Mouse (Mus musculus): ENCODE measurements at regions not wholly inside any gene's neighbourhood (a gene's known extent, or its start where the extent isn't known, plus 50 kb on each side); places are given as distances from the start of the nearest gene placed in this dataset.
A peak's percentile ranks its signal among the peaks of the same experiment; 100 is the strongest.

DNA sequence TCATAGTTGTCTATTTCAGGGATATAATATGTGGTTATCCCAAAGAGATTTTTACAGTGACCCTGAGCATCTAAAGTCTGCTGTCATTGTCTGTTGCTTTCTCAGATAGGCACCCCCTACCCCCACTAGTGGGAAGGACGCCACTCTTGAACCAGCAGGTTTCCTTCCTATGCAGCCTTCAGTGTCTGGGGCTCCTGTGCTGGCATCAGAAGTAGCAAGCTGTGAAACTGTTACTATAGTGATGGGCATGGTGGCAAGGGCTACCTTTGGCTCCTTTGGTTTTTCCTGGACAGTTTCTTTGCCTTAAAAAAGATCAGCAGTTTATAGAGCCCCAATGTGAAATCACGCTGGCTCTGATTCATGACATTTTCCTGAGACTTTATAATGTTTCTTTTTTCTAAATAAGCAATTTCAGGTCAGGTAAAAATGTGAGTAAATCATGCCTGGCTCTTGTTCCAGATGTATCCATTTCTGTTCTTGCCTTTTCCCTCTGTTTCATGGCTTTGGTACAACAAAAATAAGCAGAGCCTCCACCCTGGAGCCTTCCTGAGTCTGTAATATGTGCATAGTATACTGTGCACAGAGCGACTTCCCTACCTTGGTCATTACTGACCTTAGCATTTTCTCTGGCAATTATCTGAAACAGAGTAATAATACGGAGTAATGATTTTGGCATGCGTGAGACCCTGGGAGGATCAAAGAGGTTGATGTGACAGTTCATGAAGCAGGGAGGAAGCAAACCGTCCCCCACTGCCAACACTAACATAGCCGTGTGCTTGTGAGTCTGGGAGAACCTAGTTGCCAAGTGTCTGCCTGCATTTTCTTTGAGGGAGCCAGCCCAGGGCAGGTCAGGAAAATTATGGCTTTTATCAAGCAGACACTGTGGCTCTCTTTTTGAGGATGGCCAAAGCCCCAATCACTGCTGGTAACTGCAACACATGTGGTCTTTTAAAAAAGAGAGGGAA is 124.8 kb downstream of the Mettl11b start:
- WGBS: 42% methylated on average over 7 of the region's 7 CpGs
- H3K4me2 ChIP-seq: no peak overlapping the region
- no peaks in the 10 kb centered on the region for H3K9me3 ChIP-seq (replicated peaks)
- no peak overlapping the region for H3K4me3 ChIP-seq (replicated peaks)
- no peak for ATAC-seq (replicated peaks; ENCODE audit: low FRiP score)
- H3K27ac ChIP-seq: 0 out of 2 replicates have a peak overlapping the region, but pooled peaks have one; percentile 13
- H3K36me3 ChIP-seq: no peaks in the 10 kb centered on the region
- no peak overlapping the region for H3K9ac ChIP-seq
- H3K27me3 ChIP-seq: no peaks in the 10 kb centered on the region
- H3K4me1 ChIP-seq: 0 out of 2 replicates have a peak, but pooled peaks cover 3% of the 10 kb centered on the region

DNA sequence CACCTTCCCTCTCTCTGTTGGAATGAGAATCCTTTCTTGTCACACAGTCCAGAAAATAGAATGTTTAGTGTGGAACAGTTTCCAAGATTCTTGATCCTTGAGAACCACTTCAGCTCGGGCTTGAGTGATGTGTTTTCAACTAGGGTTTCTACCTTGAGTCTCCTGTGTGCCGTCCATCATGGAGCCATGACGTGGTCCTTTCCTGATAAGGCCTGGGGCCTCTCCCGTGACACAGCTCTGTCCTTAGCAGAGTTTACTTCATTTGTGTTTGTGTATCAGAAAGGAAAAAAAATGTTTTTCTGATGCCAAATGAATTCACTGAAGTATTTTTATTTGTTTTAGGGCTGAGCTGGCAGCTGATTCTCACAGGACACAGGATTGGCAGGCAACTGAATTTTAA is 148.6 kb downstream of the Mettl11b start:
- Histone ChIP-seq H3K9ac (no peak overlapping the region), H3K27ac (no peak overlapping the region), H3K36me3 (no peaks in the 10 kb centered on the region), H3K27me3 (no peaks in the 10 kb centered on the region), H3K4me3 (replicated peaks) (no peak overlapping the region), H3K4me2 (no peak overlapping the region), H3K4me1 (0 out of 2 replicates have a peak, but pooled peaks cover 4% of the 10 kb centered on the region), H3K9me3 (replicated peaks) (no peaks in the 10 kb centered on the region)
- 74% methylated on average over 4 of the region's 4 CpGs for WGBS
- ATAC-seq (replicated peaks; ENCODE audit: low FRiP score): no peak

DNA sequence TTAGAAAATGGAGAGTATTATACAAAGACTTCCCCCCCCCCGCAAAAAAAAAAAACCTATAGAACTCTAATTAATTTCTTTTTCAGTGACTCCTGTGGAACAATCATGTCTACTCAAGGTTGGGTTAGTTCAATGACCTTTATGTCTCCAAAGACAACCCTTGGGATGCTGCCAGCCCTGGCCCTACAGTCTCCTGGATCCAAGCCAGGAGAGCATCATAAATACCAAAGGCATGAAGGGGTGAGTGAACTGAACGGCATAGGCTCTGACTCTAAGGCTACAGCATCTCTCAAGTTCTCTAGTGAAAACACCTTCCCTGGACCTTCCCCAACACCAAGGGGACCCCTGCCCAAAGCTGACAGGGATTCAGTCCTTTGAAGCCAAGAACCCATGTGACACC is 149.4 kb downstream of the Mettl11b start:
- Histone ChIP-seq H3K4me3 (replicated peaks) (no peak overlapping the region), H3K9ac (no peak overlapping the region), H3K27me3 (no peaks in the 10 kb centered on the region), H3K9me3 (replicated peaks) (no peaks in the 10 kb centered on the region), H3K4me2 (no peak overlapping the region), H3K36me3 (no peaks in the 10 kb centered on the region), H3K27ac (no peak overlapping the region), H3K4me1 (0 out of 2 replicates have a peak, but pooled peaks cover 4% of the 10 kb centered on the region)
- ATAC-seq (replicated peaks; ENCODE audit: low FRiP score): no peak
- WGBS: 55% methylated on average over 2 of the region's 2 CpGs

DNA sequence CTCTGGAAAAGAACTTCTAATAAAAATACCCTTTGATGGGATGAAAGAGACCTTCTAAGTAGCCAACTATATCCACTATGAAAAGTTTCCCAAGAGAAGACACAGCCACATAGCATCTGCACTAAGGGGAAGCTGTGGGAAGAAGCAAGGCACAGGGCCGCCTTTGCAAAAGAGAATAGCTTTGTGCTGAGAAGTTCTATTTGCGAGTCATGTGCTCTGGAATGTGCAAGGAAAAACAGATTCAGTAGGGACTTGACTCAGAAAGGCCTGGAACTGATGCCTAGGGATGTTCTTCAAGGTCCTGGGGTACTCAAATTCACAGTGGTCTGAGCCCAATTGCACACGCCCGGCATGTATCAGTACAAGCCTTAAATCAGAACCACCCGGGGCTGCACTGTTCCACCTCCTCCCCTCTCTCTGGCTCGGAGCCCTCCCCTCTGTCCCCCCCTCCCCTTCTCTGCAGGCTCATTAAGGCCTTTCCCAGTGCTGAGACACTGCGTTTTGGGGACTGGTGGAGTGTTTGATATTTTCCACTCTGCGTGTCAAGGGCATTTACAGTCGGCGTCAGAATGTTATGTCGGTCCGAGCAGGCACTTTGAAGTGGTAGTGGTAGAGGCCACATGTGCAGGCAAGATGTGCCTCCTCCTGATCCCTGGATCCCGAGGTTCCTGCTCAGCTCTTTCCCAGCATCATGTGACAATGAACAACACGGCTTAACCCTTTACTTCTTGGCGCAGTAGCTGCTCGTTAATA is 150.4 kb downstream of the Mettl11b start:
- no peak overlapping the region for H3K27ac ChIP-seq
- H3K4me1 ChIP-seq: 0 out of 2 replicates have a peak, but pooled peaks cover 4% of the 10 kb centered on the region
- H3K9ac ChIP-seq: no peak overlapping the region
- WGBS: 49% methylated on average over 16 of the region's 16 CpGs
- peak overlapping the region; percentile 34 for H3K4me2 ChIP-seq
- H3K36me3 ChIP-seq: no peaks in the 10 kb centered on the region
- ATAC-seq (replicated peaks; ENCODE audit: low FRiP score): peak; percentile 71; the same call in 1 of the 2 replicates
- no peaks in the 10 kb centered on the region for H3K9me3 ChIP-seq (replicated peaks)
- H3K4me3 ChIP-seq (replicated peaks): no peak overlapping the region
- no peaks in the 10 kb centered on the region for H3K27me3 ChIP-seq

DNA sequence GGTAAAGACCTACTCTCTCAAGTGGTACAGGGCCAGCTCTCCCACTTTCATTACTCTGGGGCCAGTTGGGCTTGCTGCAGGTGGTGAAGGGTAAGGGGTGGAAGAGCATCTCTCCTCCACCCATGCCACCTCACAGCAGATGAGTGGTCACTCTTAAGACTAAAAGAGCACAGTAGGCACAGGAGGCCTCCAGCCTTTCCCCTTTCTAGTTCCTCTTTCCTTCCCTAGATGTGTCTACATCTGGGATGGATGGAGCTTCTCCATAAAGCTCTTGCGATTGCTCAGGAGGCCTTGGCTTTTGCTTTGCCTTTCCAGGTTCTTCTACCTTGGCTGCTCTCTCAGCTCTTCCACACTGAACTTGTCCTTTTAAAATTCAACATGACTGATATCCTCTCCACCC is 151.5 kb downstream of the Mettl11b start:
- H3K9ac ChIP-seq: no peak overlapping the region
- no peak overlapping the region for H3K4me3 ChIP-seq (replicated peaks)
- 88% methylated on average over 1 of the region's 1 CpGs for WGBS
- H3K4me2 ChIP-seq: no peak overlapping the region
- H3K27me3 ChIP-seq: no peaks in the 10 kb centered on the region
- H3K4me1 ChIP-seq: 0 out of 2 replicates have a peak, but pooled peaks cover 4% of the 10 kb centered on the region
- H3K9me3 ChIP-seq (replicated peaks): no peaks in the 10 kb centered on the region
- no peaks in the 10 kb centered on the region for H3K36me3 ChIP-seq
- H3K27ac ChIP-seq: no peak overlapping the region
- ATAC-seq (replicated peaks; ENCODE audit: low FRiP score): no peak

DNA sequence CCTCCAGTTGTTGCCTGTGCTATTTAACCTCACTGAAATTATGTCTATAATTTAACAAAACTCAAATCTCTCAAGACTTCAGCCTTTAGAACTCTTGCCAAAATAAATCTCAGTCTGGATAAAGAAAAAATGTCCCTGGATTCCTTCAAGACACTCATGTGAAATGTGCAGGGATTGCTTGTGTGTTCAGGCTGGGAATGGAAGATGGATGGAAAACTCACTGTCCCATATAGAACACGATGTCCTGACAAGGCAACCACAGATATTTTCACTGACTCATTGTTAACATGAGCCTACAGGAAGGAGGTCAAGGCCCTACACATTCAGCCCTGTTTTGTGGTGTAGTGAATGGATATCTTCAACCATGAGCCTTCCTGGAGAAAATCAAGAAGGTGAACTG is 160.3 kb upstream of the Gorab start:
- H3K9ac ChIP-seq: no peak overlapping the region
- H3K4me3 ChIP-seq (replicated peaks): no peak overlapping the region
- no peaks in the 10 kb centered on the region for H3K9me3 ChIP-seq (replicated peaks)
- no peaks in the 10 kb centered on the region for H3K4me1 ChIP-seq
- H3K36me3 ChIP-seq: no peaks in the 10 kb centered on the region
- no peak overlapping the region for H3K4me2 ChIP-seq
- 44% methylated on average over 1 of the region's 1 CpGs for WGBS
- no peak overlapping the region for H3K27ac ChIP-seq
- no peaks in the 10 kb centered on the region for H3K27me3 ChIP-seq
- ATAC-seq (replicated peaks; ENCODE audit: low FRiP score): no peak

DNA sequence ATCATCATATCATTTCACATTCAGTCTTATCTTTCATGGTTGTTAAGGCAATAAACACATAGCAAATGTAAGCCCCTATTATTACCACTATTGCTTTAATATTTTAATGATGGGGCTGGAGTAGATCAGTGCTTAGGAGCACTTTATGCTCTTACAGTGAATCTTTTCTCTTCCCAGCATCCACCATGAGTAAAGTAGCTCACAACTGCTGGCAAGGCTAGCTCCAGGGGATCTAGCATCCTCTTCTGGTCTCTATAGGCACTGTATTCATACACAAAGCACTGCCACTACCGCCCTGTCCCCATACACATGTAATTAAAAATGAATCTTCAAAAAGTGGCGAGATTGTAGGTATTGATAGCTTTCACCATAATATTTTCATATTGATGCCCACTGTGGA is 159.6 kb upstream of the Gorab start:
- Histone ChIP-seq H3K4me3 (replicated peaks) (no peak overlapping the region), H3K4me2 (no peak overlapping the region), H3K9ac (no peak overlapping the region), H3K27me3 (no peaks in the 10 kb centered on the region), H3K27ac (no peak overlapping the region), H3K9me3 (replicated peaks) (no peaks in the 10 kb centered on the region), H3K4me1 (no peaks in the 10 kb centered on the region), H3K36me3 (no peaks in the 10 kb centered on the region)
- ATAC-seq (replicated peaks; ENCODE audit: low FRiP score): no peak
- 90% methylated on average over 2 of the region's 2 CpGs for WGBS

DNA sequence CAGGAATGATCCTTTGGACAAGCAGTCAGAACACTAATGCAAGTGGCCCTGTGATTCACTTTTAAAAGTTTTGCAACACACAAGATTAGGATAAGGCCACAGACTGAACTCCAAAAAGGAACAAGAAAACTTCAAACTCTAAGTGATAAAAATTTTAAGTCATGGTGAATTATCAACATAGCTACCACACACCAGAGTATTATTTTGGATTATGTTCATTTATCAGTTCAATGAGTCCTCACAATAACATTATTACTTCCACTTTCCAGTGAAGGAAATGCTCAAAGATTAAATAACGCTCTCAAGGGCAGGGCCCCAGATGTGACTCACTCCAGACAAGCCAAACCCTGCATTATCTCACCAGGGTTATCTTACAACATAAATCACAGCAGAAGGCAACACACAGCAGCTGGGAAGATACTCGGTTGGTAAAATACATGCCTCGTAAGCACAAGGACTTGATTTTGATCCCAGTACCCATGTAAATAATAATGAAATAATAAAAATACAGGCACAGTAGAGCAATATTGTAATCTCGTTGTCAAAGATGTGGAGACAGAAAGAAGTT is 158.8 kb upstream of the Gorab start:
- Histone ChIP-seq H3K27ac (no peak overlapping the region), H3K4me3 (replicated peaks) (no peak overlapping the region), H3K4me2 (no peak overlapping the region), H3K4me1 (no peaks in the 10 kb centered on the region), H3K27me3 (no peaks in the 10 kb centered on the region), H3K9me3 (replicated peaks) (no peaks in the 10 kb centered on the region), H3K9ac (no peak overlapping the region), H3K36me3 (no peaks in the 10 kb centered on the region)
- WGBS: 32% methylated on average over 4 of the region's 4 CpGs
- no peak for ATAC-seq (replicated peaks; ENCODE audit: low FRiP score)

DNA sequence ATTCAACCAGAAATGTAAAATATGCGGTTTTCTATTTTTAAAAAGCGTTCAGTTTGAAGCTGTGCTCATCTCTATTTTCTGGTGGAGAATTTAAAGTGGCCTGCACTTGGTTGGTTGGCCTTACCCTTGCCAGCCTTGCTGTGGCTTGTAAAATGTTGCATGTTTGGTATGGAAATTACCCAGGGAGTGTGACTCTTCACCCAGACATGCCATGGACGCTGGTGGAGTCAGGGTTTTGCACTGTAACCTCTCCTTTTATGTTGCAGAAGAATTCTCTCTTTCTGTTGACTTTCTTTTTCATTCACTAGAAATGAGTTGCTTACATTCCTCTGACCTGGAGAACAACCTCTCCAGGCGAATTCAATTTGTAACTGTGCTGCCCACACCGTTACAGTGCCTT is 157.5 kb upstream of the Gorab start:
- no peak overlapping the region for H3K27ac ChIP-seq
- 65% methylated on average over 5 of the region's 5 CpGs for whole genome bisulfite sequencing
- no peak overlapping the region for H3K9ac ChIP-seq
- H3K9me3 ChIP-seq (replicated peaks): no peaks in the 10 kb centered on the region
- H3K36me3 ChIP-seq: no peaks in the 10 kb centered on the region
- H3K4me3 ChIP-seq (replicated peaks): no peak overlapping the region
- no peaks in the 10 kb centered on the region for H3K4me1 ChIP-seq
- H3K4me2 ChIP-seq: no peak overlapping the region
- ATAC-seq (replicated peaks; ENCODE audit: low FRiP score): no peak
- no peaks in the 10 kb centered on the region for H3K27me3 ChIP-seq

DNA sequence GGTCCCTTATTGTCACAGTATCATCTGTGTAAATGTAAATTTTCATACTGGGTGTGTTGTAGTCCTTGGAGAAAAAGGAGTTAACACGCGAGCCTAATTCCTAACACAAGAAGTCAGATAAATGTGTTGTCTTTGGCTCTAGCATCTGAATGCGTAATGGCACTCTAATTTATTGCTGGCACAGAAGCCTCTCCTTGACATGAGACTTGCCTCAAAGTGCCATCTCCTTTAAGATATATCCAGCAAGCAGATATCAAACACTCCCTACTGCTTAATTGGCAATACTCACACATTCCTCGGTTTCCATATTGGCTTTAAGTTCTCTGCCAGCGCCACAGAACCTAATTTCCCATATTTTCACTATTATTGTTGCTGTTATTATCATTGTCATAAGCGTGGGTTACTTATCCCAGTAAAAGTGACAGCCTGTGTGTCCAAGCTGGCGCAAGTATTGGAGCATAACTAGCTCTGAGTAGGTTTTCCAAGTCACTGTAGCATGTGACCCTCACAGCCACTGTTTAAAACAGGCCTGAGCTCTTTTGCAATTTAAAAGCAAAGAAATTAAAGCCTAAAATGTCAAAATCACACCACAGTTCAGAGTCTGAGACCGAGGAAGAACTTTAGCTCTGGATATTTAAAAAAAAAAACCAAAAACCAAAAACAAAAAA is 156.9 kb upstream of the Gorab start:
- H3K9me3 ChIP-seq (replicated peaks): no peaks in the 10 kb centered on the region
- H3K9ac ChIP-seq: no peak overlapping the region
- H3K36me3 ChIP-seq: no peaks in the 10 kb centered on the region
- H3K4me1 ChIP-seq: no peaks in the 10 kb centered on the region
- H3K27me3 ChIP-seq: no peaks in the 10 kb centered on the region
- no peak overlapping the region for H3K27ac ChIP-seq
- H3K4me3 ChIP-seq (replicated peaks): no peak overlapping the region
- no peak for ATAC-seq (replicated peaks; ENCODE audit: low FRiP score)
- WGBS: 71% methylated on average over 8 of the region's 8 CpGs
- H3K4me2 ChIP-seq: no peak overlapping the region

DNA sequence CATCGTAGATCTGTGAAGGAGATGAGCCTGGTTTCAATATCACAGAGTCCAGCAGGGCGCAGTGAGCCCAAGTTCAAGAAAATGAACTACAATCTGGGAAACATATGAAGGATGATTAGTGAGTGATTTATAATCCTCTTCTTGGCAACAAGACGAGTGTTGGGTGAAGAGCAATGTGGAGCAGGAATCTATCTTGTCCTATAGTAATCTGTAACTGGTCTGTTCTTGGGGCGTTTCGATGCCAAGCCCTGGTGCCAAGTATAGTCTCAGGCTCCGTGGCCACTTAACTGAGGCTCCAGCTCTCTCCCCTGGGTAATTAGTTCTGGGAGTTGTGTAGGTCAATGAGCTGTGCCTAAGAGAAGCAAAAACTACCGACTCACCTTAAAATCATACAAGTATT is 154.4 kb upstream of the Gorab start:
- no peak overlapping the region for H3K4me3 ChIP-seq (replicated peaks)
- H3K4me2 ChIP-seq: no peak overlapping the region
- H3K27me3 ChIP-seq: no peaks in the 10 kb centered on the region
- 85% methylated on average over 7 of the region's 7 CpGs for WGBS
- ATAC-seq (replicated peaks; ENCODE audit: low FRiP score): no peak
- H3K27ac ChIP-seq: no peak overlapping the region
- H3K9ac ChIP-seq: no peak overlapping the region
- H3K4me1 ChIP-seq: no peaks in the 10 kb centered on the region
- no peaks in the 10 kb centered on the region for H3K36me3 ChIP-seq
- H3K9me3 ChIP-seq (replicated peaks): no peaks in the 10 kb centered on the region
